Mouse (Mus musculus) cortical plate, adult 2 months (tissue): ENCODE measurements around the gene Sumf1.

ENCODE experiments used
- CTCF ChIP-seq: fragments of 200-500 bp; IDR thresholded peaks from 2 replicates; pipeline ENCODE4 v1.5.1; 2011; ENCODE audit warnings: mild to moderate bottlenecking, control low read depth, low read length; ENCODE audit not compliant: insufficient read depth; ENCODE audit errors: extremely low read depth
- POLR2A ChIP-seq: fragments of 200-500 bp; IDR thresholded peaks from 2 replicates; pipeline ENCODE4 v1.6.1; 2011; ENCODE audit warnings: mild to moderate bottlenecking, low read length, control low read depth; ENCODE audit not compliant: insufficient read depth; ENCODE audit errors: extremely low read depth

GRCm38 (mm10) chr6:108214294-108214925 is 29.0 kb upstream of the Sumf1 start:
- TF ChIP-seq CTCF (no peak), POLR2A (no peak)
